Mouse (Mus musculus): ENCODE results near the gene Tex12. TPM values are rescaled to one million over a fixed set of nuclear protein-coding genes. Genes with fewer than 3 reads are reported as not detected.
A peak's percentile ranks its signal among the peaks of the same experiment; 100 is the strongest.

Tex12 gene
- polyA plus RNA-seq (2014; fragmentation: Nextera tagmentation; extraction: Ambion mirVana): 0.21 TPM in 1 of 2 replicates, not detected in the other

DNA sequence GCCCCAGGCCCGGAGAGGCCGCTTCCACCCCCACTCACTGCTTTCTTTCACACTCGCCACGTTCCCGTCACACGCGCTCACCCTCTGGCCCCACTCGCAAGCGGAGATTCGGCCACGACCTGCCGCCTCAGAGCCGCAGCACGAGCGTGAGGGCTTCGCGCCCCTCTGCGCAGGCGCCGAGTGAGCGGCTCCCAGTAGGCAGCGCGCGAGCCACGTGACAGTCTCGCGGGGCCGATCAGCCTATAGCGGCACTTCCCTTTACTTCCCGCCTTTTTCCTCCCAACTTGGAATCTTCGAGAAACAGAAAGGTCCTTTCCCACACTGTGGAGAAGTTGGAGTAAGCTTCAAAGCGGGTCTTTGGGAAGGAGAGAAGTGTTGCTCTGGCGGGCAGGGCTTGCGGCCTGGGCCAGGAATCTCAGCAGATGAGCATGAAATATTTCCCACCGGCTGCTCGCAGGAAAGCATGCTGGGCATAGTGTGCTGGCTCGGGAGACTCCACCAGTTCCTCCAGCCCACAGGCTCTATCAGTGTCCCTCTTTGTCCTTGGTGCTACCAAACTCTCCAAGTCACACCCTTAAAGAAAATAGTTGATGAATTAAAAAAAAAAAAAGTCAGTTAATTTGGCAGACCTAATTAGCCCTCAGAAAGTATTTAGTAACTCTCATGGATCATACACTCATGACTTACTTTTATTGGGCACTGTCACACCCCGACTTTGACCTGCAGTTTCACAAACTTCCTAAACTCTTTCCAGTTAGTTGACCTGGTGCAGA lies at the start of gene Tex12:
Gene Tex12 (minus strand): TSS at position 181 of the 773 bp plus-strand sequence.
- H3K4me1 ChIP-seq (ENCODE audit: control insufficient read depth, insufficient read depth, low read length): no peaks in the 10 kb centered on the region
- ATAC-seq (ENCODE audit: low read depth) (no peak), DNase-seq (ENCODE audit: low spot score) (no peak)
- no peaks in the 10 kb centered on the region for H3K9me3 ChIP-seq (ENCODE audit: control insufficient read depth, low read length)
- H3K4me3 ChIP-seq (ENCODE audit: low read depth, low read length): no peak within 1 kb of the TSS
- H3K4me2 ChIP-seq (ENCODE audit: low read depth, low read length): no peak within 1 kb of the TSS
- H3K36me3 ChIP-seq (ENCODE audit: control insufficient read depth, insufficient read depth, low read length): no peaks in the 10 kb centered on the region
- H3K27ac ChIP-seq (replicated peaks; ENCODE audit: low read depth, low read length): no peak within 1 kb of the TSS
- no peaks in the 10 kb centered on the region for H3K27me3 ChIP-seq (replicated peaks; ENCODE audit: control insufficient read depth, insufficient read depth, low read length)
- 88% methylated on average over 38 of the region's 38 CpGs for WGBS
- H3K9ac ChIP-seq (ENCODE audit: low read depth, low read length): no peak within 1 kb of the TSS

- Histone ChIP-seq H3K4me3 (ENCODE audit: low read depth, low read length) (peak overlapping the region; percentile 70), H3K4me1 (ENCODE audit: control insufficient read depth, insufficient read depth, low read length) (peaks cover 15% of the 10 kb centered on the region), H3K4me2 (ENCODE audit: low read depth, low read length) (peak overlapping the region; percentile 76), H3K36me3 (ENCODE audit: control insufficient read depth, insufficient read depth, low read length) (peaks cover 49% of the 10 kb centered on the region), H3K27me3 (replicated peaks; ENCODE audit: control insufficient read depth, insufficient read depth, low read length) (no peaks in the 10 kb centered on the region), H3K9me3 (ENCODE audit: control insufficient read depth, low read length) (no peaks in the 10 kb centered on the region), H3K9ac (ENCODE audit: low read depth, low read length) (peak overlapping the region; percentile 87), H3K27ac (replicated peaks; ENCODE audit: low read depth, low read length) (peak overlapping the region; percentile 81; the same call in 1 of the 2 replicates)
- 3% methylated on average over 6 of the region's 6 CpGs for WGBS
- DNase-seq (ENCODE audit: low spot score) (no peak), ATAC-seq (ENCODE audit: low read depth) (no peak)
Measured at GRCm38 (mm10) chr9:50604338-50604737, 43.2 kb upstream of the Tex12 start.

GRCm38 (mm10) chr9:50603998-50604324 lies 42.8 kb upstream of the Tex12 start:
- Histone ChIP-seq H3K9ac (ENCODE audit: low read depth, low read length) (peak overlapping the region; percentile 87), H3K27me3 (replicated peaks; ENCODE audit: control insufficient read depth, insufficient read depth, low read length) (no peaks in the 10 kb centered on the region), H3K4me1 (ENCODE audit: control insufficient read depth, insufficient read depth, low read length) (peaks cover 15% of the 10 kb centered on the region), H3K36me3 (ENCODE audit: control insufficient read depth, insufficient read depth, low read length) (peaks cover 50% of the 10 kb centered on the region), H3K4me3 (ENCODE audit: low read depth, low read length) (peak overlapping the region; percentile 70), H3K27ac (replicated peaks; ENCODE audit: low read depth, low read length) (peak overlapping the region; percentile 81), H3K9me3 (ENCODE audit: control insufficient read depth, low read length) (no peaks in the 10 kb centered on the region), H3K4me2 (ENCODE audit: low read depth, low read length) (peak overlapping the region; percentile 76)
- WGBS: 0% methylated on average over 24 of the region's 24 CpGs
- DNase-seq (ENCODE audit: low spot score) (no peak), ATAC-seq (ENCODE audit: low read depth) (peak; percentile 85)

- Histone ChIP-seq H3K36me3 (ENCODE audit: control insufficient read depth, insufficient read depth, low read length) (peaks cover 51% of the 10 kb centered on the region), H3K27ac (replicated peaks; ENCODE audit: low read depth, low read length) (peak within 1 kb of the TSS; percentile 81), H3K9ac (ENCODE audit: low read depth, low read length) (peak within 1 kb of the TSS; percentile 87), H3K9me3 (ENCODE audit: control insufficient read depth, low read length) (no peaks in the 10 kb centered on the region), H3K4me2 (ENCODE audit: low read depth, low read length) (peak within 1 kb of the TSS; percentile 76), H3K27me3 (replicated peaks; ENCODE audit: control insufficient read depth, insufficient read depth, low read length) (no peaks in the 10 kb centered on the region), H3K4me1 (ENCODE audit: control insufficient read depth, insufficient read depth, low read length) (peaks cover 15% of the 10 kb centered on the region), H3K4me3 (ENCODE audit: low read depth, low read length) (peak within 1 kb of the TSS; percentile 70)
- under 1% methylated on average over 48 of the region's 48 CpGs for WGBS
- DNase-seq (ENCODE audit: low spot score): peak; percentile 98
- peak; percentile 99 for ATAC-seq (ENCODE audit: low read depth)
Measured at GRCm38 (mm10) chr9:50603189-50603997, 42.3 kb upstream of the Tex12 start, which contains the start of the genes Sdhd and Timm8b. Gene Sdhd (minus strand): TSS chr9:50603812. Gene Timm8b (plus strand): TSS chr9:50603910.

DNA sequence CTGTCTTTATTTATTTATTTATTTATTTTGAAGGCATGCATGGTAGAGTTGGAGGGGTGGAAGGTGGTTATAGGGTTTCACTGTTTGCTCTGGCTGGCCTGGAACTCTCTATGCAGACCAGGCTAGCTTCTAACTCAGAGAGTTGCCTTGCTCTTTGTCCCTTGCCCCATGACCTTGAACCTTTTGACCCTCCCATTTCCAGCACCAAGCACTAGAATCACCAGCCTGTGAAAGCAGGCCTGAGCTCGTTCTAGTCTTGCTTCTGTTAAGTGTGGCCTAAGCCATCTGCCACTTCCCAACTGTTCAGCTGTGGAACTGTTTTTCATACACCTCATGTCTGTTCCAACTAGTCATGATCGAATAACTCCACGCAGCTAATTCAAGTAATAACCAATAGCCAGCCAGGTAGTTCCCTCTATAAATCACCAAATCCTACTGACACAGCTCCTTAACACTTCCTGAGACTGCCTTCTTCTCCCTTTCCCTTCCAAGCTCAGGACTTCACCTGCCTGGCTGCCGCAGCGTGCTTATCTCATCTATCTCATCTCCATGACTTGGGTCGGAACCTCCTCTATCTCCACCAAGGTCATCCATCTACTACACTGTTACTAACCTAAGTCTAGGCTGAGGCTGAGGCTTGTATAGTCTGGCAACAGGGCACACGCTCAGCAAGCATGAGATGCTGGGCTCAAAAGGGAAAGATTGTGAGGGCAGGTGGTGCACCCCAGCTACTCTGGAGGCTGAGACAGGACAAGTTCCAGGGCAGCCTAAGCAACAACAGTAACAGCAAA lies 41.1 kb upstream of the Tex12 start:
- Histone ChIP-seq H3K9me3 (ENCODE audit: control insufficient read depth, low read length) (no peaks in the 10 kb centered on the region), H3K36me3 (ENCODE audit: control insufficient read depth, insufficient read depth, low read length) (peaks cover 51% of the 10 kb centered on the region), H3K4me3 (ENCODE audit: low read depth, low read length) (peak overlapping the region; percentile 70), H3K4me2 (ENCODE audit: low read depth, low read length) (peak overlapping the region; percentile 68), H3K27ac (replicated peaks; ENCODE audit: low read depth, low read length) (no peak overlapping the region), H3K27me3 (replicated peaks; ENCODE audit: control insufficient read depth, insufficient read depth, low read length) (no peaks in the 10 kb centered on the region), H3K9ac (ENCODE audit: low read depth, low read length) (peak overlapping the region; percentile 87; the same call in 1 of the 2 replicates), H3K4me1 (ENCODE audit: control insufficient read depth, insufficient read depth, low read length) (peaks cover 15% of the 10 kb centered on the region)
- WGBS: 88% methylated on average over 7 of the region's 7 CpGs
- ATAC-seq (ENCODE audit: low read depth) (no peak), DNase-seq (ENCODE audit: low spot score) (no peak)

DNA sequence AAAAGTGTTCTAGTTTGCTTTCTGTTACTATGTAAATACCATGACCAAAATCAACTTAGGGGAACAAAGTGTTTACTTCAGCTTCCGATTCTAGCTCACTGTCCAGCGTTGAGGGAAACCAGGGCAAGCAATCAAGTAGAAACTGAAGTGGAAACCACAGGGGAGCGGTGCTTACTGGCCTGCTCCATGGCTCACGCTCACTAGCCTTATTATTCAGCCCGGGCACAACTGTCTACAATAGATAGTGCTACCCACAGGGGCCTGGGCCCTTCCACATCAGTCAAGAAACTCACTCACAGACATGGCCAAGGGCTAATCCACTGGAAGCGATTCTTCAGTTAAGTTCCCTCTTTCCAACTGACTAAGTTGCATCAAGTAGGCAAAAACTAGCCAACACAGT lies 40.4 kb upstream of the Tex12 start:
- Histone ChIP-seq H3K27me3 (replicated peaks; ENCODE audit: control insufficient read depth, insufficient read depth, low read length) (no peaks in the 10 kb centered on the region), H3K4me1 (ENCODE audit: control insufficient read depth, insufficient read depth, low read length) (peaks cover 15% of the 10 kb centered on the region), H3K4me2 (ENCODE audit: low read depth, low read length) (no peak overlapping the region), H3K36me3 (ENCODE audit: control insufficient read depth, insufficient read depth, low read length) (peaks cover 52% of the 10 kb centered on the region), H3K27ac (replicated peaks; ENCODE audit: low read depth, low read length) (no peak overlapping the region), H3K4me3 (ENCODE audit: low read depth, low read length) (no peak overlapping the region), H3K9me3 (ENCODE audit: control insufficient read depth, low read length) (no peaks in the 10 kb centered on the region), H3K9ac (ENCODE audit: low read depth, low read length) (no peak overlapping the region)
- WGBS: 87% methylated on average over 6 of the region's 6 CpGs
- ATAC-seq (ENCODE audit: low read depth) (no peak), DNase-seq (ENCODE audit: low spot score) (no peak)

DNA sequence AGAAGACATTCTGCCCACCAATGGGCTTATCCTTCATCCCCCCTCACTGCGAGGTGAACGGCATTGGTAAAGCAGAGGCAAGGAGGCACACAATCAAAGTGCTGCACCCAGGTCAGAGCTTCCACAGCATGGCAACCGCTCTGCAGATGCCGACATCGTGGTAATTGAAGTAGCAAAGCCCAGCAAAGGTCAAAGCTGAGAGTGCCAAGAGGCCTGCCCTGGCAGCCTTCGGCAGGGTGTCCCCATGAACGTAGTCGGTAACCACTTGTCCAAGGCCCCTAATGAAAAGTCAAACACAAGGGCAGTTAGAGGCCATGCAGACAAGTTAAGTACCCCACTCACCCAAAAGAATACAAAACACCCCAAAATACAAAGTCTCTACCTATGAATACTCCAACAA lies 35.8 kb upstream of the Tex12 start:
- Histone ChIP-seq H3K9ac (ENCODE audit: low read depth, low read length) (no peak overlapping the region), H3K36me3 (ENCODE audit: control insufficient read depth, insufficient read depth, low read length) (peaks cover 55% of the 10 kb centered on the region), H3K27me3 (replicated peaks; ENCODE audit: control insufficient read depth, insufficient read depth, low read length) (no peaks in the 10 kb centered on the region), H3K4me3 (ENCODE audit: low read depth, low read length) (no peak overlapping the region), H3K27ac (replicated peaks; ENCODE audit: low read depth, low read length) (no peak overlapping the region), H3K4me2 (ENCODE audit: low read depth, low read length) (no peak overlapping the region), H3K9me3 (ENCODE audit: control insufficient read depth, low read length) (no peaks in the 10 kb centered on the region), H3K4me1 (ENCODE audit: control insufficient read depth, insufficient read depth, low read length) (peaks cover under 1% of the 10 kb centered on the region)
- ATAC-seq (ENCODE audit: low read depth) (no peak), DNase-seq (ENCODE audit: low spot score) (no peak)
- 95% methylated on average over 8 of the region's 8 CpGs for WGBS

DNA sequence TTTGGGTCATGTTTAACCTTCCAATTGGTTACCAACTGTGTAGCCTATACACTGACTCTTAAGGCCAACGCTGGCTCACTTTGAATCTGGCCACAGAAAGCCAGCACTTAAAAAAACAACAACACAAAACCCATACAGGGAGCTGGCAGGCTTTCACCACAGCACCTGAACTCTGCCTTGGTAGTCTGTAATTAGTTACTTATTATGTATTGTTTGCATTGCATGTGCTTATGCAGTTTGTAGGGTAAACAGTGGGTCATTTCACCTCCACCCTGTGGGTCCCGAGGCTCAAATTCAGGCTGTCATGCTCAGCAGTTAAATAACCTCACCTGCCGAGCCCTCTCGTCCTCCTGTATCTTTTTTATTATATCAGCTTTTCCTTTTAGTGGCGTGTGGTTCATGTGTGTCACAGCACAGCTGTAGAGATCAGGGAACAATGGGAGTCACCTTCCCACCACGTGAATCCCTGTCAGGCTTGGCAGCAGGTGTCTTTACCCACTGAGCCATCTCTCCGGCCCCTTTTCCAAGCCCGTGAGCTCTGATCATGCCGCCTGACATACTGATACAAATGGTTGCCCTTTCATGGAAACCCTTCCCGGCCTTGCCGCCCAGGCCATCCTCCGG lies 33.8 kb upstream of the Tex12 start:
- no peak overlapping the region for H3K9ac ChIP-seq (ENCODE audit: low read depth, low read length)
- no peak overlapping the region for H3K4me2 ChIP-seq (ENCODE audit: low read depth, low read length)
- H3K9me3 ChIP-seq (ENCODE audit: control insufficient read depth, low read length): no peaks in the 10 kb centered on the region
- H3K27me3 ChIP-seq (replicated peaks; ENCODE audit: control insufficient read depth, insufficient read depth, low read length): no peaks in the 10 kb centered on the region
- no peak for DNase-seq (ENCODE audit: low spot score)
- H3K4me3 ChIP-seq (ENCODE audit: low read depth, low read length): no peak overlapping the region
- H3K27ac ChIP-seq (replicated peaks; ENCODE audit: low read depth, low read length): no peak overlapping the region
- peaks cover 49% of the 10 kb centered on the region for H3K36me3 ChIP-seq (ENCODE audit: control insufficient read depth, insufficient read depth, low read length)
- no peaks in the 10 kb centered on the region for H3K4me1 ChIP-seq (ENCODE audit: control insufficient read depth, insufficient read depth, low read length)
- no peak for ATAC-seq (ENCODE audit: low read depth)
- WGBS: 79% methylated on average over 12 of the region's 12 CpGs

Measured in embryonic facial prominence, embryonic 14.5 days (tissue).